Mouse (Mus musculus) lung, postnatal 14 days (tissue): ENCODE measurements at regions not wholly inside any gene's neighbourhood (a gene's known extent, or its start where the extent isn't known, plus 50 kb on each side); places are given as distances from the start of the nearest gene placed in this dataset.

Experiments used
- DNase-seq: peaks from one replicate; pipeline ENCODE4 v3.0.0; 2021

DNA sequence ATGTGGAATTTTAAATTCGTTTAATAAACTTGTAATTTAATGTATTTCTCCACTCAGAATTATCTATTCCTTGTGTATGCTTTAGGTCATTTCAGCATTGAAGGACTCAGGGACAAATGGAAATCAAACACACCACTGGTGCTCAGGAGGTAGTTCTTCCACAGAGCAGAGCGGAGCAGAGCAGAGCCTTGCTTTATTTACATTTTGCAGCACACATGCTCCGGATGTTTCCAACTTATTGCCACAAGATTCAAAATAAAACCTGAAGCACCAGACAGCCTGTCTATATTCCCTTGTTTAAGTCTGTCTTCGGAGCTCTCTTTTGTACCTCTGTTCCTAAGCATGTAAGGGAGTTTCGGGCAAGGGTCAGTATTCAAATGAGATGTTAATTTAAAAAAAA, 135.2 kb upstream of the Meis2 start:
- DNase-seq = no peak

DNA sequence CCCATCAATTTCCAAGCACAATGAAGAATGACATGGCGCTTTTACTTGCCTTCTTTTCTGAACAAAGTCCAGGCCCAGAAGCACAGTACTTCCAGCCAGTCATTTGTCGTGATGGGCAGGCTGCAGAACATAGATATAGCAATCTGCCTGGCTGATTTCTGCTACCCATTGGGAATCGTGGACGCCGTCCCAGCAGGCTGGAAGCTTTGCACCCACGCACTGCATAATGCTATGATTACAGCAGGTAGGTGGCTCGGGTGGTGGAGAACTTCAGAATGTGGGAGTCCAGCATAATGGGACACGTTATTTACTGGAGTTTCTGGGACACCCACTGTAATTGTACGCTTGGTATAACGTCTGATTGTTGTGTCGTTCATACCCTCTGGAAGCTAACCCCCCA, 116.2 kb upstream of the Meis2 start:
- DNase-seq = no peak

DNA sequence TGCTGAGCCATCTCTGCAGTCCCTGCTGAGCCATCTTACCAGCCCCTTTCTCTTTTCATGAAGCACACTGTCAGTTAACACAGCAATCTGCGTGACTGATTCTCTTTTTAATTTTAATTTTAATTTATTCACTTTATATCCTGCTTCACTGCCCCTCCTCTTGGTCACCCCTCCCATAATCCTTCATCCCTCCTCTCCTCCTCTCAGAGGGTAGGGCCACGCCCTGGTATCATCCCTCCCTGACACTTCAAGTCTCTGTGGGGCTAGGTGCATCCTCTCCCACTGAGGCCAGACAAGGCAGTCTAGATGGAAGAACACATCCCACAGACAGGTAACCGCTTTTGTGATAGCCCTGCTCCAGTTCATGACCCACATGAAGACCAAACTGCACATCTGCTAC, 111.5 kb upstream of the Meis2 start:
- DNase-seq = no peak

DNA sequence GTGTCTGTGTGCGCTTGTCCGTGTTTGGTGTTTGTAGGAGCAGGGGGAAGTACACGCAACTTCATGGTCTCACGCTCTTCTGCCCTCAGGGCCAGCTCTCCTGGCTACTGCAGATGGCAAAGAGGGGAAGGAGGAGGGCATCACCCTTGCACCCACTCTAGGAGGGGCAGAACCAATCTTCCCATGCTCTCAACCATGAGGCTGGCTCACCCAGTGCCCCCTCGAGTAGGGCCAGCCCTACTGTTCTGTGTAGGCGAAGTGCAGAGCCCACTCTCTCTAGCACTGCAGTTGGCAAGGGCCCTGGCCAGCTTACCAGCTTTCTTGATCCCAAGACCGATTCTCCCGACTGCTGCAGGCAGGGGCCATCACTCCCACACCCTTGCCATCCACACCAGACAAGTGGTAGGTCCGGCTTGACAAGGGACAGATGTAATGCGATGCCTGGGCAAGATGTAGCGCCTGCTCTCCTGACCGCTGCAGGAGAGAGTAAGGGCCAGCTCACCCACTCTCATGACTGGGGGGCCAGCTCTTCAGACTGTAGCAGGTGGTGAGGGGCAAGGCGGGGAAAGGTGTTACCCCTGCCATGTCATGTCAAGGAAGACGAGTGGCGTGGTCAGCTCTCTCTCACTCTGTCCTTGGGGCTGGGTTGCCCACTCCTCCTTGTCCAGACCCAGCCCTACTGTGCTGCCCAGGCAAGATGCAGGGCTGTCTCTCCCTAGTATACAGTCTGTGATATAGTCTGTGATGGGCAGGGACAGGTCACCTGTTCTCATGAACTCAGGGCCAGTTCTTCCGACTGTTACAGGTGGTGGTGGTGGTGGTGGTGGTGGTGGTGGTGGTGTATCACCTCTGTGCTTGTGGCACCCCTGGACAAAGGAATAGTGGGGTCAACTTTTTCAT, 100.5 kb upstream of the Meis2 start:
- DNase-seq = no peak
